Comparison of ENCODE assay signal across 10 mouse cellular contexts in genomic region chr6:136939326-136940187, GRCm38 (mm10). TPM values are rescaled to one million over a fixed set of nuclear protein-coding genes. Genes with fewer than 3 reads are reported as not detected.
DNase-seq lines count a peak whose midpoint lies in the region; ATAC-seq and TF ChIP-seq lines count a peak whose summit lies in the region.
"Had no signal": no experiment of that assay in that cellular context is flagged by ENCODE, and none has a peak within 500 bp of the region (broad histone marks: within the 10 kb centered on the region; RNA-seq: fewer than 3 reads in every experiment).

No protein-coding gene starts in this region.

- no peak overlapping the region for H3K4me3 ChIP-seq in kidney, postnatal 0 days (replicated peaks; ENCODE audit: low read depth, low read length)
- H3K4me3 ChIP-seq in heart, embryonic 16.5 days (ENCODE audit: low read length), result peak overlapping the region; percentile 39; the same call in 1 of the 2 replicates
- no peak overlapping the region for H3K4me3 ChIP-seq in forebrain, embryonic 10.5 days

- H3K9ac ChIP-seq in kidney, postnatal 0 days (ENCODE audit: low read depth, low read length), result no peak overlapping the region
- H3K9ac ChIP-seq in heart, embryonic 16.5 days (ENCODE audit: low read length), result peak overlapping the region; percentile 70

- TF ChIP-seq CTCF in kidney, postnatal 0 days (IDR thresholded peaks at IDR 0.05; ENCODE audit: low read depth), result no peak

- H3K4me1 ChIP-seq in kidney, postnatal 0 days (replicated peaks; ENCODE audit: insufficient read depth, low read length), result peaks cover 14% of the 10 kb centered on the region
- peaks cover 25% of the 10 kb centered on the region for H3K4me1 ChIP-seq in heart, embryonic 16.5 days (ENCODE audit: control insufficient read depth, insufficient read depth, low read length)
- H3K4me1 ChIP-seq in forebrain, embryonic 10.5 days, result peaks cover 20% of the 10 kb centered on the region; the same call in 1 of the 2 replicates

- peak overlapping the region; percentile 91 for H3K27ac ChIP-seq in kidney, postnatal 0 days
- peak overlapping the region; percentile 92 for H3K27ac ChIP-seq in heart, embryonic 16.5 days (ENCODE audit: low read length)
- H3K27ac ChIP-seq in forebrain, embryonic 10.5 days, result no peak overlapping the region; the same call in 1 of the 2 replicates

- no peaks in the 10 kb centered on the region for H3K27me3 ChIP-seq in kidney, postnatal 0 days (ENCODE audit: insufficient read depth, low read length)
- H3K27me3 ChIP-seq in heart, embryonic 16.5 days (ENCODE audit: control insufficient read depth, insufficient read depth, low read length), result no peaks in the 10 kb centered on the region
- H3K27me3 ChIP-seq in forebrain, embryonic 10.5 days (ENCODE audit: poor library complexity, severe bottlenecking), result no peaks in the 10 kb centered on the region

- H3K9me3 ChIP-seq in kidney, postnatal 0 days (replicated peaks; ENCODE audit: low read length), result no peaks in the 10 kb centered on the region
- H3K9me3 ChIP-seq in heart, embryonic 16.5 days (replicated peaks; ENCODE audit: control insufficient read depth, low read length), result no peaks in the 10 kb centered on the region
- H3K9me3 ChIP-seq in forebrain, embryonic 10.5 days, result no peaks in the 10 kb centered on the region

- WGBS in kidney, postnatal 0 days, result 69% methylated on average over 14 of the region's 14 CpGs
- WGBS in heart, embryonic 16.5 days, result 47% methylated on average over 14 of the region's 14 CpGs
- 84% methylated on average over 14 of the region's 14 CpGs for WGBS in forebrain, embryonic 10.5 days

- H3K36me3 ChIP-seq in kidney, postnatal 0 days (ENCODE audit: insufficient read depth, low read length), result no peaks in the 10 kb centered on the region
- H3K36me3 ChIP-seq in heart, embryonic 16.5 days (ENCODE audit: control insufficient read depth, insufficient read depth), result no peaks in the 10 kb centered on the region; the same call in 1 of the 2 replicates
- H3K36me3 ChIP-seq in forebrain, embryonic 10.5 days (replicated peaks), result no peaks in the 10 kb centered on the region

- no peak for DNase-seq in kidney, postnatal 0 days (ENCODE audit: low spot score)
- no peak for DNase-seq in kidney, adult 9 months
- peak; percentile 54 for DNase-seq in R1 (ENCODE audit: low read depth, low spot score)
- no peak for DNase-seq in embryo, embryonic 10.5 days (ENCODE audit: low spot score)
- DNase-seq in forebrain, embryonic 10.5 days (ENCODE audit: extremely low spot score, low spot score), result no peak
- DNase-seq in thymus, postnatal 4 days, result no peak
- DNase-seq: cerebellum, adult 9-10 months had no signal

- H3K4me2 ChIP-seq in kidney, postnatal 0 days (ENCODE audit: low read length), result no peak overlapping the region
- peak overlapping the region; percentile 60 for H3K4me2 ChIP-seq in heart, embryonic 16.5 days (ENCODE audit: low read depth, low read length)

- no peak for ATAC-seq in kidney, postnatal 0 days (replicated peaks; ENCODE audit: low FRiP score, low read depth)
- no peak for ATAC-seq in heart, embryonic 16.5 days (replicated peaks; ENCODE audit: extremely low read depth, insufficient read depth, low FRiP score)
- peak; percentile 45 for ATAC-seq in megakaryocyte progenitor cell, adult 5-6 weeks (replicated peaks; ENCODE audit: poor library complexity)

RNA-seq across cellular contexts. Expression of gene Arhgdib, which starts 2.1 kb away (rescaled TPM):
- 105 and 106 TPM in 2 replicates for polyA plus RNA-seq in kidney, postnatal 0 days (2015; fragmentation: Nextera tagmentation; extraction: Ambion mirVana)
- polyA plus RNA-seq in heart, embryonic 16.5 days (2015; fragmentation: Nextera tagmentation; extraction: Ambion mirVana), result 103 and 152 TPM in 2 replicates
- 2,686 and 2,904 TPM in 2 replicates for total RNA-seq in megakaryocyte progenitor cell, adult 5-6 weeks (2015)
- total RNA-seq in megakaryocyte progenitor cell, adult 5-6 weeks (2017), result 1,309 and 1,334 TPM in 2 replicates
- polyA plus RNA-seq in forebrain, embryonic 10.5 days (2016; fragmentation: Nextera tagmentation; extraction: Ambion mirVana), result 22.0 and 25.3 TPM in 2 replicates

RNA-seq across cellular contexts. Expression of gene Pde6h, which starts 15.9 kb away (rescaled TPM):
- 0.04 and 0.67 TPM in 2 replicates for polyA plus RNA-seq in kidney, postnatal 0 days (2015; fragmentation: Nextera tagmentation; extraction: Ambion mirVana)
- polyA plus RNA-seq in heart, embryonic 16.5 days (2015; fragmentation: Nextera tagmentation; extraction: Ambion mirVana), result 0.38 and 0.62 TPM in 2 replicates
- 0.05 TPM in 1 of 2 replicates, not detected in the other for total RNA-seq in megakaryocyte progenitor cell, adult 5-6 weeks (2015)
- 0.03 and 0.08 TPM in 2 replicates for total RNA-seq in megakaryocyte progenitor cell, adult 5-6 weeks (2017)
- polyA plus RNA-seq in forebrain, embryonic 10.5 days (2016; fragmentation: Nextera tagmentation; extraction: Ambion mirVana), result not detected in 2 replicates
- total RNA-seq: gastrocnemius, postnatal 4 days had no signal

RNA-seq across cellular contexts. Expression of gene Erp27, which starts 17.6 kb away (rescaled TPM):
- 0.23 and 0.34 TPM in 2 replicates for polyA plus RNA-seq in kidney, postnatal 0 days (2015; fragmentation: Nextera tagmentation; extraction: Ambion mirVana)
- polyA plus RNA-seq in heart, embryonic 16.5 days (2015; fragmentation: Nextera tagmentation; extraction: Ambion mirVana), result 0.70 and 0.96 TPM in 2 replicates
- 1.0 and 4.4 TPM in 2 replicates for total RNA-seq in megakaryocyte progenitor cell, adult 5-6 weeks (2015)
- total RNA-seq in megakaryocyte progenitor cell, adult 5-6 weeks (2017), result 0.25 and 0.91 TPM in 2 replicates
- polyA plus RNA-seq in forebrain, embryonic 10.5 days (2016; fragmentation: Nextera tagmentation; extraction: Ambion mirVana), result not detected in 2 replicates
- total RNA-seq: gastrocnemius, postnatal 4 days had no signal
